Mouse (Mus musculus) frontal cortex, adult 2 months (tissue): ENCODE measurements around the gene Foxo4. TPM values are rescaled to one million over a fixed set of nuclear protein-coding genes. Genes with fewer than 3 reads are reported as not detected.

Source experiments
- DNase-seq, 2 experiments: peaks; one replicate each; pipeline ENCODE4 v3.0.0; 2022; ENCODE audit warnings: low spot score in 1 of 2; ENCODE audit errors: extremely low spot score in 1 of 2
- polyA plus RNA-seq: library from polyadenylated mRNA; depleted of rRNA; stranded (reverse); fragments of >200 nt; gene quantifications from 2 replicates; pipeline ENCODE4 v1.2.3, GENCODE M21; 2012; rRNA removed

Gene Foxo4
- 11.5 and 12.2 TPM in 2 replicates for polyA plus RNA-seq

DNA sequence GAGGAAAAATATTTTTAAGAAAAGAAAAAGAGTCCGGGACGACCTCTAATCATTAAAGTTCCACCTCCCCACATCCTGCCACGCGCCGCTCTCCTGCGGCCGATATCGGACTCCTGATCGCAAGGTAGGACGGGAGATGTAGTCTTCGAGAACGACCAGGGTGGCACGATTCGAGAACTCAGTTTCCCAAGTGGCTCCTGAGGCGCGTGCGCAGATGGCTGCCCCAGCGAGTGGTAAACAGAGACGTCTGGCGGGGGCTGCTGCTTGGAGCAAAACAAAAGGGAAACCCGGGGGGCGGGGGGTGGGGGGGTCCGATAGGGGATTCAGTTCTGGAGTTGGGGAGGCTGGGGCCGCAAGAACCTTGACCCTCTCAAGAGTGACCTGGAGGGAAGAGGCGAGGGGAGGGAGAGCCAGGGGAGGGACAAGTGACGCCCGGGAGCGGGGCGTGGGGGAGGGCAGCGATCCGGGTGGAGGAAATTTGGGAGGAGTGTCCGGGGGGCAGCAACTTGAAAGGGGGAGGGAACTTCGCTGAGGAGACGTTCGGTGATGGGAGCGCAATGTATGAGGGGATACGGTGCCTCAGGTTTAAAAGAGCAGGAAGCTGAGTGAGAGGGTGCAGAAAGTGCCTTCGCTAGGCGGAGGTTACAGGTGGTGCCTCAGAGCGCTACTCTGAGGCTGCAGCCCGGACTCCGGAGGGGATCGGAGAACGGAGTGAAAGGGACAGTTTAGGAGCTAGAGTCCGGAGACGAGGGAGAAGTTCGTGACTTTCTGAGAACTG, at the start of gene Foxo4:
TSS of gene Foxo4 (plus strand) at position 577 of the 778 bp plus-strand sequence.
- DNase-seq, result peak; percentile 76 to 90

DNA sequence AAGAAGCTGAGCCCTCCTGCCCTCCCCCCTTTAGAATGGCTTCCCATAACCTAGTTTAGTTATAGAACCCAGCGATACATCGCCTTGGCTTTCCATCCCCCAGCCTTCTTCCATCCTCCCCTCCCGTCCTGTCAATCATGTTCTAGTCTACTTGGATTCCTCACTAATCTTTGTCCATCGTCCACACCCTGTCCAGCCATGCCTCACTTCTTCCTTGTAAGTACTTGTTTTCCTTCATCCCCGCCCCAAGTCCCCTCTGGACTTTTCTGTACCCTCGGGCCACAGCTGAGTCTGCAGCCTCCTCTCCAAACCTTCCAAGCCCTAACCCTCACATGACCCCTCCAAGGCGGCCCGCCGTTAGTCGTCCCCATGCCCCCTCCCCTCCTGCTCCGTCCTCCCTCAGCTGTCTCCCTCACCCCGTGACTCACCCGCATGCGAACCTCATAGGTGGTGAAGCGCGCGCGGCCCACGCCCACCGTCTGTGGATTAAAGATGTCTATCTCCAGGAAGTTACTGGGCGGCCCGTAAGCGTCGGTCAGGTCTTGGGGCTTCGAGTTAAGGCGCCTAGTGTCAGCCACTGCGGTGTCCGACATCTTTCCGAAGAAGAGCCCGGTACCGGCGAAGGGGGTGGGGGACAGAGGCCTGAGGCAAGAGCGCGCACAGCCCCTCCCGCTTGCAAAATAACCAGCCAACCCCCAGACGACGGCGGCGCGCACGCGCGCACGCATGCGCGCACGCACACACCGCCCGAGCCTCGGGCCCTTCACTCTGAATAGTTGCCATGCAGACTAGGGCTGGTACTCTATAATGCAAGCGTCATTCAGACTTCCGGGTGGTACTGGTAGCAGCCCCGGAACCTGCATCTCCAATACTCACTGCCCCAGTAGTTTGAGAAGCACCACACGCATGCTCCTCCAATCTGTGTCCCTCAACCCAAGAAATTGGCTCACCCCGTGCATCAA, 32.2 kb upstream of the Foxo4 start, which contains the start of gene Snx12:
TSS of gene Snx12 (minus strand) at position 730 of the 962 bp plus-strand sequence.
- peak; percentile 87 to 92 for DNase-seq

DNA sequence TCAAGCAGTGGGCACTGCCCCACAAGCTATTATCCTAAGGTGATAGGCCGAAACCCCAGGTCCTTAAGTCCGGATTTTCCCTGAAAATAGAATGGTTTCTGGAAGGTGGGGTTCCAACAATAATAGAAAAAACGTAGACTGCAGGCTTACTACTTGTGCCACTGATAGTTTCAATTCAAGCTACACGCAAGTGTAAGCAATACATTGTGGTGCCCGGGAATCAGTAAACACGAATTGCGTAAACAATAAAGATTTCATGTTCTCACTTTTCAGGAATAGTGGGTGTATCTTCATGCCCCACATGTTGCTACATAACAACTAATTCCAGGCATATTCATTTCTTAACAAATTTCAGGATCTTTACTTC, 31.5 kb upstream of the Foxo4 start:
- no peak for DNase-seq

DNA sequence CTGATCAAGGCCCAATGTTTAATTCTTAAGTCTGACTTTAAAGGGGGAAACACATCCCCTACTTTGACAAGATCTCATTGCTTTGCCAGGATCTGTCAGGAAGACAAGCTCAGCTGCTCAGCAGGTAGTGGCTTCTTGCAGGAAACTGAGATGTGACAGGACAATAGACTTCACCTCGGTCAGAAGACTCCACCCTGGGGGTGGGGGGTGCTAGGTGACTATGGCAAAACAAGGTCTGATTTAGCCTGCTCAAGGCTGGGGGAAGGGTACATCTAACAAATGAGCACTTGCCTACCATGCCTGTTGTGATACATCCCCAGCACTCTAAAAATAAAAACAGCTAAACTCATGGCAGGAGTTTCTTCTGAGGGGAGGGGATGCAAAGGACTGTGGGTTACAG, 9.3 kb upstream of the Foxo4 start:
- DNase-seq, result no peak

DNA sequence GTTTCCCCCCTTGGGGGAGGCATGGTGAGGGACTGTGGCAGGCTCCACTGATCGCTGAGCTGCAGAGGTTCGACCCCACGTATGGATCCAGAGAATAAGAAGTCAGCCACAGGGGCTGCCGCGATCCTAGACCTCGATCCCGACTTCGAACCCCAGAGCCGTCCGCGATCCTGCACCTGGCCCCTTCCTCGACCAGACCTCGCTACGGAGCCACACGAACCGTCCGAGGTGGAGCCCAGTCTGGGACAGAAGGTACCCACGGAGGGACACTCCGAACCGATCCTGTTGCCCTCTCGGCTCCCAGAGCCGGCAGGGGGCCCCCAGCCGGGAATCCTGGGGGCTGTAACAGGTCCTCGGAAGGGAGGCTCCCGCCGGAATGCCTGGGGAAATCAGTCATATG, 412 bp downstream of the Foxo4 start:
- no peak for DNase-seq

GRCm38 (mm10) chrX:101256603-101257002, 2.3 kb downstream of the Foxo4 start:
- peak in 1 of 2 experiments; percentile 4 for DNase-seq

- DNase-seq, result no peak
These were observed 6.4 kb downstream of the Foxo4 start for GRCm38 (mm10) chrX:101260441-101261325.

- DNase-seq, result no peak
These were observed 9.6 kb downstream of the Foxo4 start, which contains the start of gene Gm614 for GRCm38 (mm10) chrX:101263892-101264291. Gene Gm614, minus strand, starts transcription at chrX:101263992.

GRCm38 (mm10) chrX:101266631-101267030, 12.3 kb downstream of the Foxo4 start:
- DNase-seq, result no peak

GRCm38 (mm10) chrX:101268025-101268754, 13.9 kb downstream of the Foxo4 start, which contains the start of gene Il2rg:
Gene Il2rg, minus strand, starts transcription at chrX:101268255.
- DNase-seq, result no peak

DNA sequence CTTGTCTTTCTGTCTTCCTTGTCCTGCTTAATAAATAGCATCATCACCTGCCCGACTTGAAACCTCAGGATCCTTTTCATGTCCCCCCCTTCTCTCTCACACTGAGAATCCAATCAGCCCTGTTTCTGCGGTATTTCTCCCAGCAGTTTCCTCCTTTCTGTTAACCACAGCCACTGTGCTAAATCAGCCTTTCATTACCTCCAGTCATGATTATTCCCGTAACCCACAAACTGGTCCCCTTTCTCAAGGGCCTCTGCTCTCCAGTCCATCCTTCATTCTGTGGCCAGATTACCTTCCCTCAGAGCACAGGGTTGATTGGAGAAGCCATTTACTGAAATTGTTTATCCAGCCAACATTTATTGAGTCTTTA, 14.4 kb downstream of the Foxo4 start, which contains the start of gene Gm20489:
TSS of gene Gm20489 (minus strand) at position 269 of the 370 bp plus-strand sequence.
- DNase-seq, result no peak

DNA sequence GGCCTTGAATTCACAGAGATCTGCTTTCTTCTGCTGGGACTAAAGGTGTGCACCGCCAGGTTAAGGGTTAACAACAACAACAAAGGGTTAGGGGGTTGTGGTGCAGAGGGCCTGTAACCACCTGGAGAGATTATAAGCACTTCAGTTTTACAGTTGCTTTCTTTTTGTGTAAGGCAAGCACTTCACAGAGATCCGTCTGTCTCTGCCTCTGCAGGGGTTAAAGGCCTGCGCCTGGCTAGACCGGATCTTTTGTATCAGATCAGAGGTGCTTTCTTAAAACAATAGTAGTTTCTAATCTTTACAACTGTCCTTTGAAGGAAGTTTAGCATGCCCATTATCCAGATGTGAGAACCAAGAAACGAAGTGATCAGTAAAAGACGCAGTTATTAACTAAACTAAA, 19.1 kb downstream of the Foxo4 start:
- DNase-seq, result no peak

DNA sequence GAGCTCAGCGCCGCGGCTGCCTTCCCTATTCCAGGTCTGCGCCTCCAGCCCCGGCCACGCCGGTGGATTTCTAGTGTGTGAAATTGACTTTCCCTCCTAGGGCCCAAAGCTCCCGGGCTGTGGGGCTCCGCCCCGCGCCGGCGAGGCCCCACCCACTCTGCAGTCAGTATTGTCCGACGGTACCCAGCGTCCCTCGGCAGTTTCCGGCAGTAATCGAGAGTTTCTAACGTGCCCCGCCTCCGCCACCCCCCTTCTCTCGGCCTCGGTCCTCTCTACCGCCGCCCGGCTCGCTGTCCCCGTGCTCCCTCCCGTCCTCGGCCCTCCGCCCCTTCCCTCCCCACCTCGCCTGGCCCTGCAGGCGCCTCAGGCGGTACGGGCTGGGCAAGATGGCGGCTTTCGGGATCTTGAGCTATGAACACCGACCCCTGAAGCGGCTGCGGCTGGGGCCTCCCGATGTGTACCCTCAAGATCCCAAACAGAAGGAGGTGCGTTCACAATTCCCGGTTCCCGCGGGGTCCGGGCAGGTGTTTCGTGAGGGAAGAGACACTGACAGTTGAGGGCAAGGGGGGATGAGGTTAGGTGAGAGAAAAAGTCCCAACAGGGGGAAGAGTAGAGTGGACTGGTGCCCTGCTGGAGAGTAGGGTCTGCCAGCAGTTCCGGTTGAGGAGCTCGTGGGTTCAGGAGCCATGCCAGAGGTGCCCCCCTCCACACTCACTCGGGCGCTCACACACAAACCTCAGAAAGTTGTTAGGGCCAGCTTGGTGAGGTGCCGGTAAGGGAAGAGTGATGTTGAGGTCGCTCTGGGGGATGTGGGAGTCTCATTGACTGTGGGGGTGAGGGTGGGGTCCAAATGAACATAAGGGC, 19.8 kb downstream of the Foxo4 start, which contains the start of gene Med12:
TSS of gene Med12 (plus strand) at position 156 of the 864 bp plus-strand sequence.
- peak; percentile 55 to 78 for DNase-seq

- no peak for DNase-seq
These were observed 28.5 kb downstream of the Foxo4 start for GRCm38 (mm10) chrX:101282813-101283212.

GRCm38 (mm10) chrX:101285534-101285933, 31.2 kb downstream of the Foxo4 start:
- peak in 1 of 2 experiments; percentile 65 for DNase-seq

DNA sequence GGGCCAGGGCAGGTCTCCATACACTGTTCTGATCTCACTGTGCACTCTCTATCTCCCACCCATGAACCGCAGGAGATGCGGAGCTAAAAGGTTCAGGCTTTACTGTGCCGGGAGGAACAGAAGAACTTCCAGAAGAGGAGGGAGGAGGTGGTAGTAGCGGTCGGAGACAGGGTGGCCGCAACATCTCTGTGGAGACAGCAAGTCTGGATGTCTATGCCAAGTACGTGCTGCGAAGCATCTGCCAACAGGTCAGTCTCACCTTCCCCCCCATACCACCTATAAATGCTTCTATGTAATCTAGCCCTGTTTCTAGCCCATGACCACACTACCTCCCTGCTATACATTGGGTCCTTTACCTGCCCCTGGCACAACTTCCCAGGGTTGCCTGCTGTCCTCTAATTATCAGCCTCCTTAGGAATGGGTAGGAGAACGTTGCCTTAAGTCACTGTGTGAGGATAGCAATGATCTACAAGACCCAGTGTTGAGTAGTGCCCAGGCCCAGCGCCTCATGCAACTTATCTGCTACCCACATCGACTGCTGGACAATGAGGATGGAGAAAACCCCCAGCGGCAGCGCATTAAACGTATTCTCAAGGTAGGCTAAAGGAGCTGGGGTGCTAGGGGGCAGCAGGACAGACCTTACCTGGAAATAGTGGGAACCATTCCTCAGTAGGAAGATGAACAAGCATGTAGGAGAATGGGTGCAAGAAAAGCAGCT, 31.8 kb downstream of the Foxo4 start:
- DNase-seq, result no peak

GRCm38 (mm10) chrX:101287543-101287942, 33.2 kb downstream of the Foxo4 start:
- no peak for DNase-seq

DNA sequence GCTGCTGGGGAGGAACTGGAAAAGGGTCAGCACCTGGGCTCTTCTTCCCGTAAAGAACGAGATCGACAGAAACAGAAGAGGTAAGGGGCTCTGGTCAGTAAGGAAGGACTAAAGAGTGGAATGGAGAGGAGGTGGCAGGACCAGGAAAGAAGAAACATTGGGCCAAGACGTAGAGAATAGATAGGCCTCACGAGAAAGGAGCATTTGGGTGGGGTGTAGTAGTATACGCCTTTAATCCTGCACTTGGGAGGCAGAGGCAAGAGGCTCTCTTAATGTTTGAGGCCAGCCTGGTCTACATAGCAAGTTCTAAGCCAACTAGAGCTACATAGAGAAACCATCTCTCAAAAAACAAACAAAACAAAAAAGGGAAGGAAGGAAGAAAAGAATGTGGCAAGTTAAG, 34.1 kb downstream of the Foxo4 start:
- no peak for DNase-seq
